Mouse (Mus musculus) gastrocnemius, postnatal 10 days (tissue): ENCODE data around the gene Fam189a2. TPM values are rescaled to one million over a fixed set of nuclear protein-coding genes. Genes with fewer than 3 reads are reported as not detected.

ENCODE experiments used
- DNase-seq: peaks from one replicate; pipeline ENCODE4 v3.0.0; 2021; ENCODE audit warnings: mixed read lengths
- total RNA-seq, 2 experiments: library from RNA; stranded (reverse); gene quantifications; 2 replicates each; pipeline ENCODE4 v1.2.3; 2021

The Fam189a2 gene
- total RNA-seq, 2 experiments from 2014 or later, result 39.6 to 42.5 TPM

- DNase-seq, result peak; percentile 52
Observed at GRCm38 (mm10) chr19:23972881-23973649, 57.8 kb downstream of the Fam189a2 start.

DNA sequence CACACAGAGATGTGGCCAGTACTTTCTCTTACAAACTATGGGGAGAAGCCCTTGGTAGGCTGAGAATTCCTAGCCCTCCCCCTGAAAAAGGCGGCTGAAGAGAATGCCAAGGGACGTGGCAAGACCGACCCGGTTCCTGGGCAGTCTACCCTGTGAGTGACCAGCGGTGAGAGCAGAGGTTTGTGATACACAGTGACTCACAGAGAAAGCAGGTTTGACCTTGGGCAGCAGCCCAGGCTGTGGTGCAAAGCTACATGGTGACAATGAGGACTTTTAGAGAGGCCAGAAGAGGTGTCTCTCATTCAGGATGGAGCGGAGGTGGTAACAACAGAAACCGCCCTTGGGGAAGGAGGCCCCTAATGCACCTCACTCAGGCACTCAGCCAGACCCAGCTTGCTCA lies 59.4 kb downstream of the Fam189a2 start:
- DNase-seq, result no peak

GRCm38 (mm10) chr19:23970374-23970773 lies 60.4 kb downstream of the Fam189a2 start:
- no peak for DNase-seq

DNA sequence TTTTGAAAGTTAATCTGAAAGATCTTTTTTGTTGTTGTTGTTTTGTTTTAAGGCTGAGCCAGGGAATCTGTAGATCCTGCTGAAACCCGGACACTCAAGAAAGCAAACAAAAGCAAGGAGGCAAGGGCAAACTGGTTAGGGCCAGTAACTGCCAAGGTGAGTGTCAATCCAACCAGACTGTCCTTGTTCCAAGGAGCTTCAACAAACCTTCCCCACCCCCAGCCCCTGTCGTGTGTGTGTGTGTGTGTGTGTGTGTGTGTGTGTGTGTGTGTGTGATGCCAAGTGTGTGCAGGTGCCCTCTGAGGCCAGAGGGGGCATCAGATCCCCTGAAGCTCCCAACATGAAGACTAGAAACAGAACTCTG lies 62.0 kb downstream of the Fam189a2 start:
- DNase-seq, result no peak

DNA sequence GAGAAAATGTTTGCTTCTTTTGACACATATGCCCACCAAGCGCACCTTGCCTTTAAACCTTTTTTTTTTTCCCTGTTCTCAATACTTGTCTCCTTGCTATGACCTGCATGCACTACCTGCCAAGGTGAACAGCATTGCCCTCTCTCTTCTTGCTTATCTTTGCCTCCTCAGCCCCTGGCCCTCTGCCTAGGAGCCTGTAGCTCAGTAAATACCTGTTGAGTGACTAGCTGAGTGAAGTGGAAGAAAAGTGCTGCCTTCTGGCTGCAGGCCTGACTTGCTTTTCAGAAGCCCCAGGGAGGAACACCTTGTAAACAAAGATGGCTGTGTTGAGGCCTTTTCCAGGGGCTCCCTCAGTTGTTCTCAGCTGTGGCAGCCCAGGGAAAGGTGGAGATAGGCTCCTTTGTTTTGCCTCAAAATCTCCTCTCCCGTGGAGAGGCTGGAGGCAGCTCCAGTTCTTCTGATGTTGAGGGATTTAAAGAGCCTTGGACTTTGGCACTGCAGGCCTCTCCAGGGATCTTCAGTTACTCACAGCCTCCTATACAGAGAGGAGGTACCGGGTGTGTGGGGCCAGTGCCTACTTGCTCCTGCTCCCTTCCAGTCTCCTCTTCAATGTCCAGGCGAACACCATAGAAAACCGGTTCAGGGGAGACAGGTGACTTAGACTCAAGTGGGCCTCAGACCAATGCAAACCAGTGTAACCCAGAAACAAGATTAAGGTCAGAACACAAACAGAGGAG lies 62.5 kb downstream of the Fam189a2 start:
- no peak for DNase-seq

DNA sequence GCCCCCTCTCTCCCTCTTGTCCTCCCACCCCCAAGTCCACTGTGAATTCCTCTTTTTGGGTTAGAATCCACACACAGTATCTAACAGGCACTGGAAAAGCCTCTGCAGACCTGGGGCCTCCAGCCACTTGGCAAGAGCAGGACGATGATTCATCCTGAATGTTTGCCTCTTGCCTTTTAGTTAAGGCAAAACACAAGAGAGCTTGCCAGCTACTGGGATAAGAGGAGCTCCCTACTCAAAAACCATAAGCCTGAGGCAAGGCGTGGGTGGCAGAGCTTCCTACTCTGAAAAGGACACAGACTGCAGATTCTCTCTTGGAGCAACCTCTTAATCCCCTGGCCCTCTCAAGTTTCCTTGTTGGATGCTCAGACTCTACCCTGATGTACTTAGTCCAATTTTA lies 63.7 kb downstream of the Fam189a2 start:
- DNase-seq, result peak; percentile 35

GRCm38 (mm10) chr19:23966376-23966775 lies 64.4 kb downstream of the Fam189a2 start:
- DNase-seq, result no peak

GRCm38 (mm10) chr19:23964401-23964910 lies 66.4 kb downstream of the Fam189a2 start:
- no peak for DNase-seq

DNA sequence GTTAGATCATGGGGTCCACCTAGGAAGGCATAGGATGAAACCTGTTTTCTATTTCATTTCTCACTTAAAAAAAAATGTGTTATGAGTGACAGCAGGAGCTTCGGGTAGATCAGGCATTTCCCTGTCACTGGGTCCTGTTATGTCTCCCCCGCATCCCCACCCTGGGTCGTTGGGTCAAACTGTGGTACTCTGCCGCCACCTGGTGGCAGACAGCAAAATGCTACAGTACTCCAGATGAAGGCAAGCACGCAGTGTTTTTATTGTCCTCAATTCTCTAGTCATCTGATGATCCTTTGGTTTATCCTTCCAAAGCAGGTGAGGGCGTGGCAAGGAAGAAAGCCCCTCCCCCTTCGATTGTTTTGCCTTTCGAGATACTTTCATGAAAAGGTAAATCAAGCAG lies 69.3 kb downstream of the Fam189a2 start:
- peak; percentile 81 for DNase-seq

- DNase-seq, result no peak
Observed at GRCm38 (mm10) chr19:23960831-23961447, 69.9 kb downstream of the Fam189a2 start.

DNA sequence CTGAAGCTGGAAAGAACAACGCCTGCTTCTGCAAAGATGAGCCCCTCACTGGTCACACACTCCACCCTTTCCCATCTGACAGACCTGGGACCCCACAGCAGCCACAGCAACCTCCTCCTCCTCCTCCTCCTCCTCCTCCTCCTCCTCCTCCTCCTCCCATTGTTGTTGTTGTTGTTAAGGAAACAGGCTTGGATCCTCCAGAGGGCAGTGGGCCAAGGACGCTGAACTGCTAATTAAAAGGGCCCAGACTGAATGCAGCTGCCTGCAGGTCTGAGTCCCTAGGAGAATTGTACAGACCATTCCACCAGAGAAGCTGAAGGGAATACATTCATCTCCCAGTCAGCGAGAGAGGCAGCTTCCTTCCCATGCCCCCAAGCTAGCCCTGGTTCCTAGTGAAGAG lies 70.5 kb downstream of the Fam189a2 start:
- DNase-seq, result peak; percentile 40

- no peak for DNase-seq
Observed at GRCm38 (mm10) chr19:23959870-23960269, 70.9 kb downstream of the Fam189a2 start.

DNA sequence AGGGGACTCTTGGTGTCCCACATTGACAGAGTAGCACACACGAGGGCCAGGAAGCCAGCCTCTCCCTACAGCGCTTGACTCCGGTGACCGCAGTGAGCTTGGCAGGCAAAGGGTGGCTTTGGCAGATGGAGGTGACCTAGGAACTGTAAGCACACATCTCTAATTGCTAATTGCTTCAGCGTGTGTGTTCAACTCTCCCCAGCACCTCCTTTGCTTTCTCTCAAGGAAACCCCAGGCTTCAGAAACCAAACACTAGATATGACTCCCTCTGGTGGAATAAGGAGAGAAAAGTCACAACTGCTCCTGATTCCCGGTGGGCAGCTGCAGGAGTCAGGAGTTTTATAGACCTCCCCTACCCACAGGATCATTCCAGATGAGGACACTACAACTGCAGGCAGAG lies 71.9 kb downstream of the Fam189a2 start:
- no peak for DNase-seq

DNA sequence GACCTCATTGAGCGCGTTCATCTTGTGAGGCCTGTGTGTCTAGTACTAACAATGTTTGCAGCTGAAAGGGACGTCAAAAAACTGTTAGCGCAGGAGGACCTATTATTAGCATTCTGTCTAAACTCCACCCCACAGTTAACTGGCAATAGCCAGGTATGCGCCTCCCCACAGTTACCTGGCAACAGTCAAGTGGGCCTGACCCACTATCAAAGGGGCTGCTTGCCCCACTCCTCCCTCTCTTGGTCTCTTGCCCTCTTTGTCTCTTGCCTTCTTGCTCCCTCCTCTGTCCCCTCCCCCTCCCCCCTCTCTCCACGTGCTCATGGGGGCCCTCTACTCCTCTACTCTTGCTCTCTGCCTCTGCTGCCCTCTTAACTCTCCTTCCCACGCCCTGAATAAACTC lies 73.3 kb downstream of the Fam189a2 start:
- DNase-seq, result no peak

GRCm38 (mm10) chr19:23956299-23956975 lies 74.4 kb downstream of the Fam189a2 start:
- no peak for DNase-seq

DNA sequence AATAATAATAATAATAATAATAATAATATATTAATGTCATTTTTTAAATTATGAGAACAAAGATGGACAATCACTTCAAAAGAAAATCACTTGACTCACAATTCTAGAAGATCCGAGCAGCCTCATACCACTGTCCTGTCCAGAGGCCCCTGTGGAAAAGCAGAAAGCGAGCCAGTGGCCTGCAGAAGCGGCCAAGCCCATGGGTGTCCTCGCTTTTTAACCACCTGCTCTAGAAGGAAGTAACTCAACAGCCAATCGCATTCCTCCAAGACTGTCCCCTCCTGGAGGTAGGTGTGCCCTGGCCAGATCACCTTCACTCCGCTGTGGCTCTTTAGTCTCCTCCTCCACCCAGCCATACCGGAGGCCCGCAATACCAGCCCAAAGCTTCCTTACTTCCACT lies 75.4 kb downstream of the Fam189a2 start:
- DNase-seq, result no peak

- DNase-seq, result no peak
Observed at GRCm38 (mm10) chr19:23948301-23949000, 82.4 kb downstream of the Fam189a2 start.

- DNase-seq, result no peak
Observed at GRCm38 (mm10) chr19:23947871-23948270, 82.9 kb downstream of the Fam189a2 start.

DNA sequence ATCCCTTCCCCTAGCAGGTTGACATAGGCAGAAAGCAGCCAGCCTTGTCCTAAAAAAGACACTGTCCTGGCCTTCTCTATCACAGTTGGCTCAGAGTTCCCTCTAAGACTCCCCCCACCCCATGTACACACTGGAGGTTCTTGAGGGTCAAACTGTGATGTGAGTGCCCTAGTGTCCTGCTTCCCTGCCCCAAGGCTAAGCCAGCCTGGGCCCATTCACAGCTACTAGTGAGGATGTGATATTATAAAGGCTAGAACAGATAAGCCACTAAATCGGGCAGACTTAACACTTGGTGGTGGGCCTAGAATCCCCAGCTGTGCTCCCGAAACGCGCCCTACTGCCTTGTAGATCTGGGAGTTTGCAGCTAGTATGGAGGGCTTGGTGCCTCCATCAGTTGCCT lies 84.1 kb downstream of the Fam189a2 start:
- no peak for DNase-seq

- no peak for DNase-seq
Observed at GRCm38 (mm10) chr19:23946026-23946685, 84.7 kb downstream of the Fam189a2 start.

- no peak for DNase-seq
Observed at GRCm38 (mm10) chr19:23942886-23943285, 87.9 kb downstream of the Fam189a2 start.
